Mouse (Mus musculus): ENCODE data around the gene Ate1. TPM values are rescaled to one million over a fixed set of nuclear protein-coding genes. Genes with fewer than 3 reads are reported as not detected.
"Not testable (repeated sequence)": the region's sequence is repeated elsewhere in the genome, so short reads cannot be mapped to it uniquely, and the experiment has no call there.

Gene Ate1
- total and polyA plus RNA-seq, 3 experiments, result 8.9 to 34.9 (median 34.1) TPM

- Histone ChIP-seq H3K4me1 (ENCODE audit: control insufficient read depth, insufficient read depth, low read length) (no peaks in the 10 kb centered on the region; the same call in 1 of the 2 replicates), H3K9ac (ENCODE audit: low read depth, low read length) (no peak overlapping the region), H3K36me3 (ENCODE audit: control insufficient read depth, insufficient read depth, low read length) (peaks cover 13% of the 10 kb centered on the region), H3K27me3 (ENCODE audit: control insufficient read depth, insufficient read depth, low read length) (no peaks in the 10 kb centered on the region), H3K4me3 (no peak overlapping the region), H3K79me2 (replicated peaks; ENCODE audit: control insufficient read depth, insufficient read depth, low read length) (no peaks in the 10 kb centered on the region), H3K27ac (no peak overlapping the region)
- TF ChIP-seq POLR2A (IDR thresholded peaks at IDR 0.05; ENCODE audit: insufficient read depth, low read depth, low read length), result no peak
- TF ChIP-seq EP300 (IDR thresholded peaks at IDR 0.05; ENCODE audit: insufficient read depth, low read depth, low read length), result no peak
- no peak for TF ChIP-seq CTCF (IDR thresholded peaks at IDR 0.05)
- no peak for DNase-seq
- intact Hi-C loops (cut with DNase I), result no loop called here
- 94% methylated on average over 5 of the region's 5 CpGs for WGBS
Measured at GRCm38 (mm10) chr7:130503006-130503405, 17.2 kb downstream of the Ate1 start.

- 54% methylated on average over 1 of the region's 1 CpGs for WGBS
- H3K4me1 ChIP-seq (ENCODE audit: control insufficient read depth, insufficient read depth, low read length), result no peaks in the 10 kb centered on the region; the same call in none of the 2 replicates
- DNase-seq, result no peak
- TF ChIP-seq EP300 (IDR thresholded peaks at IDR 0.05; ENCODE audit: insufficient read depth, low read depth, low read length) (no peak), CTCF (IDR thresholded peaks at IDR 0.05) (no peak), POLR2A (IDR thresholded peaks at IDR 0.05; ENCODE audit: insufficient read depth, low read depth, low read length) (no peak)
- intact Hi-C loops (cut with DNase I), result no loop called here
- H3K27me3 ChIP-seq (ENCODE audit: control insufficient read depth, insufficient read depth, low read length), result no peaks in the 10 kb centered on the region
- no peak overlapping the region for H3K4me3 ChIP-seq
- no peak overlapping the region for H3K27ac ChIP-seq
- H3K36me3 ChIP-seq (ENCODE audit: control insufficient read depth, insufficient read depth, low read length), result peaks cover 15% of the 10 kb centered on the region
- H3K79me2 ChIP-seq (replicated peaks; ENCODE audit: control insufficient read depth, insufficient read depth, low read length), result no peaks in the 10 kb centered on the region
- H3K9ac ChIP-seq (ENCODE audit: low read depth, low read length), result no peak overlapping the region
Measured at GRCm38 (mm10) chr7:130501499-130501898, 18.7 kb downstream of the Ate1 start.

- intact Hi-C loops (cut with DNase I), result no loop called here
Measured at GRCm38 (mm10) chr7:130493346-130493745, 26.8 kb downstream of the Ate1 start.

GRCm38 (mm10) chr7:130492026-130492425 is 28.1 kb downstream of the Ate1 start:
- no peak overlapping the region for H3K4me3 ChIP-seq
- intact Hi-C loops (cut with DNase I), result no loop called here
- no peaks in the 10 kb centered on the region for H3K79me2 ChIP-seq (replicated peaks; ENCODE audit: control insufficient read depth, insufficient read depth, low read length)
- H3K9ac ChIP-seq (ENCODE audit: low read depth, low read length), result no peak overlapping the region
- no peak overlapping the region for H3K27ac ChIP-seq
- no peaks in the 10 kb centered on the region; the same call in none of the 2 replicates for H3K4me1 ChIP-seq (ENCODE audit: control insufficient read depth, insufficient read depth, low read length)
- H3K27me3 ChIP-seq (ENCODE audit: control insufficient read depth, insufficient read depth, low read length), result no peaks in the 10 kb centered on the region
- DNase-seq, result no peak
- no peak for TF ChIP-seq POLR2A (IDR thresholded peaks at IDR 0.05; ENCODE audit: insufficient read depth, low read depth, low read length)
- TF ChIP-seq CTCF (IDR thresholded peaks at IDR 0.05), result no peak
- TF ChIP-seq EP300 (IDR thresholded peaks at IDR 0.05; ENCODE audit: insufficient read depth, low read depth, low read length), result no peak
- H3K36me3 ChIP-seq (ENCODE audit: control insufficient read depth, insufficient read depth, low read length), result peaks cover 5% of the 10 kb centered on the region

More at GRCm38 (mm10) chr7:130493346-130493745, 26.8 kb downstream of the Ate1 start:
- DNase-seq, result no peak
- no peaks in the 10 kb centered on the region; the same call in none of the 2 replicates for H3K4me1 ChIP-seq (ENCODE audit: control insufficient read depth, insufficient read depth, low read length)
- no peak overlapping the region for H3K9ac ChIP-seq (ENCODE audit: low read depth, low read length)
- 55% methylated on average over 3 of the region's 3 CpGs for WGBS
- no peak overlapping the region for H3K4me3 ChIP-seq
- H3K27me3 ChIP-seq (ENCODE audit: control insufficient read depth, insufficient read depth, low read length), result no peaks in the 10 kb centered on the region
- TF ChIP-seq POLR2A (IDR thresholded peaks at IDR 0.05; ENCODE audit: insufficient read depth, low read depth, low read length) (no peak), EP300 (IDR thresholded peaks at IDR 0.05; ENCODE audit: insufficient read depth, low read depth, low read length) (no peak), CTCF (IDR thresholded peaks at IDR 0.05) (no peak)
- no peak overlapping the region for H3K27ac ChIP-seq
- H3K36me3 ChIP-seq (ENCODE audit: control insufficient read depth, insufficient read depth, low read length), result peaks cover 8% of the 10 kb centered on the region
- H3K79me2 ChIP-seq (replicated peaks; ENCODE audit: control insufficient read depth, insufficient read depth, low read length), result no peaks in the 10 kb centered on the region

DNA sequence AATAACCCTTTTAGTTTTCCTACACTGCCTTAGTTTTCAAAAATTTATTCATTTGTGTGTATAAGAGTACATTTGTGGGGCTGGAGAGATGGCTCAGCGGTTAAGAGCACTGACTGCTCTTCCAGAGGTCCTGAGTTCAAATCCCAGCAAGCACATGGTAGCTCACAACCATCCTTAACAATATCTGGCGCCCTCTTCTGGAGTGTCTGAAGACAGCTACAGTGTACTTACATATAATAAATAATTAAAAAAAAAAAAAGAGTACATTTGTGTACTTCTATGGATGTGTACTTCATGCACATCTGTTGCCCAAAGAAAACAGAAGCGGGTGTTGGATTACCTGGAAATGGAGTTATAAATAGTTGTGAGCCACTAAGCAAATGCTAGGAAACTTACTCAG is 41.2 kb downstream of the Ate1 start:
- peak; percentile 57 for TF ChIP-seq CTCF (IDR thresholded peaks at IDR 0.05)
- intact Hi-C loops (cut with DNase I), result loop anchor here (5.0 kb wide), 1 partner anchor 207 kb away; no protein-coding TSS in a partner anchor
- not testable (repeated sequence) for H3K4me1 ChIP-seq (ENCODE audit: control insufficient read depth, insufficient read depth, low read length); H3K36me3 ChIP-seq (ENCODE audit: control insufficient read depth, insufficient read depth, low read length); H3K27me3 ChIP-seq (ENCODE audit: control insufficient read depth, insufficient read depth, low read length); H3K9ac ChIP-seq (ENCODE audit: low read depth, low read length); DNase-seq; H3K79me2 ChIP-seq (replicated peaks; ENCODE audit: control insufficient read depth, insufficient read depth, low read length); H3K27ac ChIP-seq; H3K4me3 ChIP-seq
- WGBS, result 86% methylated on average over 3 of the region's 3 CpGs

DNA sequence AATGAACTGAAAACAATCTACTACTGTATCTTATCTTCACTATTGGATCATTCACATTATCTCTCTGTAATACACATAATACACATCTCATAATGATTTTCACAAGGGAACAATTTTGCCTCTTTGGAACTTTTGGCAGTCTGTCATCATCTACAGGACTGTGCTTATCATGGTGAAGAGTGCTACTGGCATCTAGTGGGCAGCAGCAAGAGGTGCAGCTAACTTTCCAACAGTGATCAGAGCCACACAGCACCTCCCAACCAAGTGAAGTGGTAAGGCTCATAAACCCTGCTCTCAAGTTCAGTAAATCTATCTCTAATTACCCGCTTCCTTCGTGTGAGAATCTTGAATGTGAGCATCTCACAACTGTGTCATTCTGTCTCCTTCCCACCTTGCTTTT is 44.2 kb downstream of the Ate1 start:
- 49% methylated on average over 2 of the region's 2 CpGs for WGBS
- Histone ChIP-seq H3K27ac (no peak overlapping the region), H3K36me3 (ENCODE audit: control insufficient read depth, insufficient read depth, low read length) (no peaks in the 10 kb centered on the region), H3K4me1 (ENCODE audit: control insufficient read depth, insufficient read depth, low read length) (no peaks in the 10 kb centered on the region), H3K79me2 (replicated peaks; ENCODE audit: control insufficient read depth, insufficient read depth, low read length) (no peaks in the 10 kb centered on the region; the same call in 1 of the 2 replicates), H3K9ac (ENCODE audit: low read depth, low read length) (no peak overlapping the region), H3K27me3 (ENCODE audit: control insufficient read depth, insufficient read depth, low read length) (no peaks in the 10 kb centered on the region), H3K4me3 (no peak overlapping the region)
- TF ChIP-seq CTCF (IDR thresholded peaks at IDR 0.05) (peak; percentile 93), EP300 (IDR thresholded peaks at IDR 0.05; ENCODE audit: insufficient read depth, low read depth, low read length) (0 out of 2 replicates have a peak, but pooled peaks have one; percentile 68), POLR2A (IDR thresholded peaks at IDR 0.05; ENCODE audit: insufficient read depth, low read depth, low read length) (no peak)
- peak; percentile 10 to 24 for DNase-seq
- intact Hi-C loops (cut with DNase I), result loop anchor here (2.0 to 5.0 kb wide), 3 partner anchors 204 to 827 kb away; no protein-coding TSS in a partner anchor

Data from heart, adult 2 months (tissue).